Mouse (Mus musculus): ENCODE data around the gene Tango6. TPM values are rescaled to one million over a fixed set of nuclear protein-coding genes. Genes with fewer than 3 reads are reported as not detected.

Gene Tango6
- 9.9 and 10.1 TPM in 2 replicates for polyA plus RNA-seq (2014; fragmentation: Nextera tagmentation; extraction: Ambion mirVana)

DNA sequence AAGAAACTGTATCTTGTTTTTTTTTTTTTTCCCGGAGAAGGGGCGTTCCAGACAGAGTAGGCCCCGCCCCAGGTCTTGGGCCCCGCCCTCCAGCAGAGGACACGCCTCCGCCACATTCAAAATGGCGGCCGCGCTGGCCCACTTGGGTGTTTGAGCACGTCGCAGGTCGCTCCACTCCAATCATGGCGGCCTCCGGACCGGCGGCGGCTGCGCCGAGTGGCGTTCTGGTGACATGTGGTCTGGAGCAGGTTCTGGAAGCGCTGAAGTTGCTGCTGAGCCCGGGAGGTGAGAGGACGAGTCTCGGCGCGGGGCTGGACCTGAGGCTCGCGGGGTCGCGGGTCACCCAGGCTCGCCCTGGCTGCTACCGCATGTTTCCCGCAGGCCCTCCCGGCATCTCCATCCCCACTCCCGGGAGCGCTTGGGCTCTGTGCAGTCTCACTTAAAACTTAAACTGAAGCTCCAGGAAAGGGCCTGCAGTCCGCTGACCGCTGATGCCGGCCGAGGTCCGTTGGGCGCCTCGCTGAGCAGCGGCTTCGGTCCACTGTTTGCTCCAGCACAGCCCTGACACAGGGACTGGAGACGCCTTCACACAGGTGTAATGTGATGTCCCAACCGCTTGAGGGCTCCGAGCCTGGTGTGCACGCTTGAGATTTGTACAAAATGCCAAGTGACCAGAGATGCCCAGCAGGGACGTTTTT is at the start of gene Tango6:
Tango6 (plus strand) TSS at position 98 of the 698 bp plus-strand sequence.
- peak; percentile 94 for ATAC-seq (ENCODE audit: insufficient number of reproducible peaks, insufficient read depth, low FRiP score, low read depth)
- peak within 1 kb of the TSS; percentile 42 for H3K4me2 ChIP-seq (replicated peaks; ENCODE audit: low read depth, low read length)
- H3K27me3 ChIP-seq (ENCODE audit: control insufficient read depth, insufficient read depth, low read length) = no peaks in the 10 kb centered on the region
- under 1% methylated on average over 50 of the region's 50 CpGs for WGBS
- H3K27ac ChIP-seq (ENCODE audit: low read length) = peak within 1 kb of the TSS; percentile 93
- H3K9ac ChIP-seq (replicated peaks; ENCODE audit: low read depth, low read length) = peak within 1 kb of the TSS; percentile 71
- H3K36me3 ChIP-seq (ENCODE audit: control insufficient read depth, insufficient read depth, low read length) = no peaks in the 10 kb centered on the region
- H3K4me1 ChIP-seq (ENCODE audit: control insufficient read depth, insufficient read depth, low read length) = peaks cover 6% of the 10 kb centered on the region; the same call in 1 of the 2 replicates
- no peaks in the 10 kb centered on the region for H3K9me3 ChIP-seq (ENCODE audit: control insufficient read depth, low read depth, low read length)
- peak within 1 kb of the TSS; percentile 77 for H3K4me3 ChIP-seq (ENCODE audit: low read depth, low read length)

DNA sequence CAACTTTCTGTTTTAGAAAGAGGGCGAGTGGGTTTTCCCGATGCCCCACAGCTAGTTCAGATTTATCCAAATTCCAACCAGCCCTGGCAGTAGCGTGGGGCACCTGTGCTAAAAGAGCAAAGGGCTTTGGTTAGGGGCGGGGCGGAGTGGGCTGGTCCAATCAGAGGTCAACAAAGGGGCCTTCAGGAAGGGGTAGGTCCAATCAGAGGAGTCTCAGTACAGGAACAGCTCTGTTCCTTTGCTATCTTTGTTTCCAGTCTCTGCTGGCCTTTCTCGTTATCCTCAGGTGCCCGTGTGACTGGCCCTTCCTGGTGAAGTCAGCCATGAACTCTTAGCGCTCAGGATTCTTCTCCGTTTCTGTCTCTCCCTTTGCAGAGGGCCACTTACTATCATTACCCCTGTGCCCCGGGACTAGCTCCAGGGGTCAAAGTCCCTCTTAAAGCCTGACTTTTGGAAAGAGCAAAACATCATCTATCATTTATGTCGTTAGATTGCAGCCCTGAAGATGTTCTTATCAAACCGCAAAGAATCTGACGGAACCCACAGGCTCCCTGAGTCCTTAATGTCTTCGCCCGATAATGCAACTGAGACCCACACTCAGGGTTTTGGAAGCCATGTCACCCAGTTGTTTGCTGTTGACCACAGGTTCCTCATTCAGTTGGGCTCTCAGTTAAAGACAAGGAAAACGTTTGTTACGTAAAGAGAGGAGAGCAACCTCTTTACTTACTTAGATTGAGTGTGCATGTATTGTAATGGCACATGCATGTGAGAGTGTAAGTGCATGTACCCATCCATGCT is 49.3 kb upstream of the Tango6 start:
- Histone ChIP-seq H3K4me1 (ENCODE audit: control insufficient read depth, insufficient read depth, low read length) (peaks cover 23% of the 10 kb centered on the region), H3K27ac (ENCODE audit: low read length) (peak overlapping the region; percentile 24; the same call in 1 of the 2 replicates), H3K9me3 (ENCODE audit: control insufficient read depth, low read depth, low read length) (no peaks in the 10 kb centered on the region), H3K4me3 (ENCODE audit: low read depth, low read length) (no peak overlapping the region), H3K27me3 (ENCODE audit: control insufficient read depth, insufficient read depth, low read length) (no peaks in the 10 kb centered on the region), H3K36me3 (ENCODE audit: control insufficient read depth, insufficient read depth, low read length) (no peaks in the 10 kb centered on the region), H3K4me2 (replicated peaks; ENCODE audit: low read depth, low read length) (no peak overlapping the region), H3K9ac (replicated peaks; ENCODE audit: low read depth, low read length) (no peak overlapping the region)
- WGBS = 55% methylated on average over 17 of the region's 17 CpGs
- ATAC-seq (ENCODE audit: insufficient number of reproducible peaks, insufficient read depth, low FRiP score, low read depth) = peak; percentile 63

DNA sequence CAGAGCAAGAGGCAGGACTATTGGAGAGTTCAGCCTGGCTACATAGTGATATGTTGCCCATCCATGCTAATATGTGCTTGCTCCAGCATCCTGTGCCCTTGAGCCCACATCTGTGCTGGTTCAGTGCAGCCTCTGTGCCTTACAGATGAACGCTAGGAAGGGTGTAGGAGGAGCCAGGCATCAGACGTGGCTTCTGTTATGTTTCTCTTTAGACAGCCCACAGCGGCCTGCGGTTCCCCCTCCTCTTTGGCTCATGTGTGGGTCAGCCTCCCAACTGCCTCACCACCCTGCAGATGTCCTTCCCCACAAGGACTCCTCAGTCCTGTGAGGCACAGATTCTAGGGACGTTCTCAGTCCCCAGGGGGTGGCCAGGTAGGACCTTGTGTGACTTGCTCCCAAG is 47.6 kb upstream of the Tango6 start:
- no peak overlapping the region for H3K4me3 ChIP-seq (ENCODE audit: low read depth, low read length)
- H3K9me3 ChIP-seq (ENCODE audit: control insufficient read depth, low read depth, low read length) = no peaks in the 10 kb centered on the region
- ATAC-seq (ENCODE audit: insufficient number of reproducible peaks, insufficient read depth, low FRiP score, low read depth) = peak; percentile 34; the same call in 1 of the 2 replicates
- 10% methylated on average over 5 of the region's 5 CpGs for WGBS
- H3K4me1 ChIP-seq (ENCODE audit: control insufficient read depth, insufficient read depth, low read length) = peaks cover 23% of the 10 kb centered on the region
- peak overlapping the region; percentile 35; the same call in 1 of the 2 replicates for H3K27ac ChIP-seq (ENCODE audit: low read length)
- H3K36me3 ChIP-seq (ENCODE audit: control insufficient read depth, insufficient read depth, low read length) = no peaks in the 10 kb centered on the region
- no peak overlapping the region for H3K9ac ChIP-seq (replicated peaks; ENCODE audit: low read depth, low read length)
- H3K4me2 ChIP-seq (replicated peaks; ENCODE audit: low read depth, low read length) = no peak overlapping the region
- H3K27me3 ChIP-seq (ENCODE audit: control insufficient read depth, insufficient read depth, low read length) = no peaks in the 10 kb centered on the region

- Histone ChIP-seq H3K27ac (ENCODE audit: low read length) (peak overlapping the region; percentile 40; the same call in 1 of the 2 replicates), H3K4me3 (ENCODE audit: low read depth, low read length) (no peak overlapping the region), H3K27me3 (ENCODE audit: control insufficient read depth, insufficient read depth, low read length) (no peaks in the 10 kb centered on the region), H3K4me2 (replicated peaks; ENCODE audit: low read depth, low read length) (no peak overlapping the region), H3K9me3 (ENCODE audit: control insufficient read depth, low read depth, low read length) (no peaks in the 10 kb centered on the region), H3K36me3 (ENCODE audit: control insufficient read depth, insufficient read depth, low read length) (no peaks in the 10 kb centered on the region), H3K9ac (replicated peaks; ENCODE audit: low read depth, low read length) (no peak overlapping the region), H3K4me1 (ENCODE audit: control insufficient read depth, insufficient read depth, low read length) (peaks cover 26% of the 10 kb centered on the region)
- ATAC-seq (ENCODE audit: insufficient number of reproducible peaks, insufficient read depth, low FRiP score, low read depth) = no peak
- 67% methylated on average over 4 of the region's 4 CpGs for WGBS
These were observed 45.4 kb upstream of the Tango6 start for GRCm38 (mm10) chr8:106637446-106637845.

- no peak for ATAC-seq (ENCODE audit: insufficient number of reproducible peaks, insufficient read depth, low FRiP score, low read depth)
- Histone ChIP-seq H3K27me3 (ENCODE audit: control insufficient read depth, insufficient read depth, low read length) (no peaks in the 10 kb centered on the region), H3K4me2 (replicated peaks; ENCODE audit: low read depth, low read length) (no peak overlapping the region), H3K9me3 (ENCODE audit: control insufficient read depth, low read depth, low read length) (no peaks in the 10 kb centered on the region), H3K27ac (ENCODE audit: low read length) (no peak overlapping the region), H3K4me3 (ENCODE audit: low read depth, low read length) (no peak overlapping the region), H3K9ac (replicated peaks; ENCODE audit: low read depth, low read length) (no peak overlapping the region), H3K4me1 (ENCODE audit: control insufficient read depth, insufficient read depth, low read length) (peaks cover 26% of the 10 kb centered on the region), H3K36me3 (ENCODE audit: control insufficient read depth, insufficient read depth, low read length) (no peaks in the 10 kb centered on the region)
- 76% methylated on average over 7 of the region's 7 CpGs for WGBS
These were observed 44.0 kb upstream of the Tango6 start for GRCm38 (mm10) chr8:106638768-106639295.

DNA sequence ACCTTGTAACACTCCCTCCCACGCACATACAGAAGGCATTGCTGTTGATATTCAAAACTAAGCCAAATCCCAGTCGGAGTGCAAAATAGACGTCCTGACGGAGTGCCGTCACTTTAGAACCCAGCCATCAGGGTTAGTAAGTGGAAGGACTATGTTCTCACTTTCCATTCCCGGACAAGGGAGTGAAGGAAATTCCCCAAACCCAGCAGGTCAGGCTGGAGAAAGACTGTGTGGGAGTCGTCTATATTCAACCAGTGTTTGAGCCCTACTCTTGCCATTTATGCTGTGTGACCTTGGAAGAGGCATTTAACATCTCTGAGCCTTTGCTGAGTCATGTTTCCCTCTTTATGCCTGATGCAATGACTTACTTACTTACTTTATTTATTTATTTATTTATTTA is 42.7 kb upstream of the Tango6 start:
- WGBS = 64% methylated on average over 7 of the region's 7 CpGs
- ATAC-seq (ENCODE audit: insufficient number of reproducible peaks, insufficient read depth, low FRiP score, low read depth) = no peak
- H3K4me2 ChIP-seq (replicated peaks; ENCODE audit: low read depth, low read length) = no peak overlapping the region
- H3K27me3 ChIP-seq (ENCODE audit: control insufficient read depth, insufficient read depth, low read length) = no peaks in the 10 kb centered on the region
- peaks cover 25% of the 10 kb centered on the region for H3K4me1 ChIP-seq (ENCODE audit: control insufficient read depth, insufficient read depth, low read length)
- H3K9ac ChIP-seq (replicated peaks; ENCODE audit: low read depth, low read length) = no peak overlapping the region
- no peaks in the 10 kb centered on the region for H3K9me3 ChIP-seq (ENCODE audit: control insufficient read depth, low read depth, low read length)
- no peak overlapping the region; the same call in 1 of the 2 replicates for H3K27ac ChIP-seq (ENCODE audit: low read length)
- H3K36me3 ChIP-seq (ENCODE audit: control insufficient read depth, insufficient read depth, low read length) = no peaks in the 10 kb centered on the region
- no peak overlapping the region for H3K4me3 ChIP-seq (ENCODE audit: low read depth, low read length)

- Histone ChIP-seq H3K27ac (ENCODE audit: low read length) (peak overlapping the region; percentile 52; the same call in 1 of the 2 replicates), H3K9me3 (ENCODE audit: control insufficient read depth, low read depth, low read length) (no peaks in the 10 kb centered on the region), H3K4me1 (ENCODE audit: control insufficient read depth, insufficient read depth, low read length) (peaks cover 22% of the 10 kb centered on the region), H3K4me3 (ENCODE audit: low read depth, low read length) (no peak overlapping the region), H3K9ac (replicated peaks; ENCODE audit: low read depth, low read length) (no peak overlapping the region), H3K4me2 (replicated peaks; ENCODE audit: low read depth, low read length) (no peak overlapping the region; the same call in 1 of the 2 replicates), H3K27me3 (ENCODE audit: control insufficient read depth, insufficient read depth, low read length) (no peaks in the 10 kb centered on the region), H3K36me3 (ENCODE audit: control insufficient read depth, insufficient read depth, low read length) (no peaks in the 10 kb centered on the region)
- 64% methylated on average over 5 of the region's 5 CpGs for WGBS
- no peak for ATAC-seq (ENCODE audit: insufficient number of reproducible peaks, insufficient read depth, low FRiP score, low read depth)
These were observed 41.9 kb upstream of the Tango6 start for GRCm38 (mm10) chr8:106640921-106641320.

DNA sequence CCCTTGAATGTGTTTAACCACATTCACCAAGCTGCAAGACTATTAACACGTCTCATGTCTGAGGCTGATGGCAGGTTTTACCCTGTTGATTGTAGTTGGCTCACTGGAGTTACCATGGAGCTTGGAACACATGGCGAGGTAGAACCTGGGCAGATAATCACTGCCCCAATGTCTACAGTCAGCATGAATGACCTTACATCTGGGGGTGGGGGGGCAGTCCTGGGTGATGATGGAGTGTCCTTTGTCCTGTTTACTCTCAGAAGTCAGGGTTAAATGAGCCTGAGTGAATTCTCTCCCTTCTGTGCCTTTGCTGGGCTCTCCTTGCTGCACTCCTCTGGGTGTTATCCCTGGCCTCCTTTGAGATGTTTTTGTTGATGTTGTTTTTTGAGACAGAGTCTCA is 40.7 kb upstream of the Tango6 start:
- no peaks in the 10 kb centered on the region for H3K9me3 ChIP-seq (ENCODE audit: control insufficient read depth, low read depth, low read length)
- H3K4me1 ChIP-seq (ENCODE audit: control insufficient read depth, insufficient read depth, low read length) = peaks cover 11% of the 10 kb centered on the region
- ATAC-seq (ENCODE audit: insufficient number of reproducible peaks, insufficient read depth, low FRiP score, low read depth) = no peak
- 56% methylated on average over 2 of the region's 2 CpGs for WGBS
- no peaks in the 10 kb centered on the region for H3K36me3 ChIP-seq (ENCODE audit: control insufficient read depth, insufficient read depth, low read length)
- no peak overlapping the region for H3K4me2 ChIP-seq (replicated peaks; ENCODE audit: low read depth, low read length)
- no peak overlapping the region for H3K27ac ChIP-seq (ENCODE audit: low read length)
- H3K4me3 ChIP-seq (ENCODE audit: low read depth, low read length) = no peak overlapping the region
- H3K27me3 ChIP-seq (ENCODE audit: control insufficient read depth, insufficient read depth, low read length) = no peaks in the 10 kb centered on the region
- no peak overlapping the region for H3K9ac ChIP-seq (replicated peaks; ENCODE audit: low read depth, low read length)

All from stomach, embryonic 14.5 days (tissue).